Mouse (Mus musculus): Measurements from ENCODE around the gene Bmi1. TPM values are rescaled to one million over a fixed set of nuclear protein-coding genes. Genes with fewer than 3 reads are reported as not detected.

The Bmi1 gene
- polyA plus RNA-seq, 1 experiment = 9.0 TPM

DNA sequence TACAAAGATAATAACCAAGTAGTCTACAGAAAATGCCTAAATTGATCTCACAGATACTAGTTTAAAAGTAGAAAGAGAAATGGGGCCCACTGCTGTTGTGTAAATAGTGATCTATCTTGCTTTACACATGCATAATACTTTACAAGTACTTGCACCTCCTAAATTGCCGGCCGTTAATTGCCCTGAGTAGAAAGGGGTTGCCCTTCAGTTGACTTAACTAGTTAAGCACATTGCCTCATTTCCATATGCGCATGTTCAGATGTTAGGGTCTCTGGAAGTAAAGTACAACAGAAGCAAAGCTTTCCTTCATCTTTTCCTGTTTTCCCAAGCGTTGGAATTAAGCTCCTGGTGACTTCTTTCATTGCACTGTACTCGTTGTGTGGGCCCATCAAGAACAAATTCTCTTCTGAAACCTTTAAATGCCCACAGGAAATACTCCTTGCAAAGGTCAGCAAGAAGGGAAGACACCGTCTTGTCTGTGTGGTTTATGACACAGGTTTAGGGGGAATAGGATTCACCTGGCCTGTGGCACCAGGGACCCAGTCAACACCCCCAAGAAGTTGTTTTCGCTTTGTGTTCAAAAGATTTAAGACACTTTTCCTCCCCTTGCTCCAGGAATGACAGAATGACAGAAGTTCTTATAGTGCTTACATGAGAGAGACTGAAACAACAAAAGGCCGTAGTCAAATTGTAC lies 10.2 kb downstream of the Bmi1 start:
- Histone ChIP-seq H3K27ac (ENCODE audit: insufficient read depth, low read length) (no peak overlapping the region), H3K4me1 (ENCODE audit: control insufficient read depth, insufficient read depth, insufficient read length) (peaks cover 21% of the 10 kb centered on the region), H3K36me3 (ENCODE audit: control insufficient read depth, insufficient read depth, low read length) (peaks cover 4% of the 10 kb centered on the region), H3K27me3 (ENCODE audit: control insufficient read depth, insufficient read depth, low read length) (peaks cover 24% of the 10 kb centered on the region), H3K4me3 (ENCODE audit: extremely low read depth, insufficient read depth, insufficient read length) (no peak overlapping the region)
- TF ChIP-seq POLR2A (IDR thresholded peaks at IDR 0.05; ENCODE audit: low read depth, low read length) (no peak), CTCF (IDR thresholded peaks at IDR 0.05; ENCODE audit: extremely low read depth, insufficient read depth, insufficient read length, insufficient replicate concordance) (no peak)
- 91% methylated on average over 8 of the region's 8 CpGs for WGBS
- no peak for DNase-seq (ENCODE audit: low read depth in 1 of 2, low spot score in 2 of 2)

- 20% methylated on average over 9 of the region's 9 CpGs for WGBS
- H3K36me3 ChIP-seq (ENCODE audit: control insufficient read depth, insufficient read depth, low read length) = peaks cover 4% of the 10 kb centered on the region
- peaks cover 25% of the 10 kb centered on the region for H3K27me3 ChIP-seq (ENCODE audit: control insufficient read depth, insufficient read depth, low read length)
- no peak overlapping the region for H3K4me3 ChIP-seq (ENCODE audit: extremely low read depth, insufficient read depth, insufficient read length)
- TF ChIP-seq POLR2A (IDR thresholded peaks at IDR 0.05; ENCODE audit: low read depth, low read length) (no peak), CTCF (IDR thresholded peaks at IDR 0.05; ENCODE audit: extremely low read depth, insufficient read depth, insufficient read length, insufficient replicate concordance) (no peak)
- H3K27ac ChIP-seq (ENCODE audit: insufficient read depth, low read length) = no peak overlapping the region
- peaks cover 21% of the 10 kb centered on the region for H3K4me1 ChIP-seq (ENCODE audit: control insufficient read depth, insufficient read depth, insufficient read length)
- no peak for DNase-seq (ENCODE audit: low read depth in 1 of 2, low spot score in 2 of 2)
These were observed 10.9 kb downstream of the Bmi1 start for GRCm38 (mm10) chr2:18687671-18688170.

GRCm38 (mm10) chr2:18688286-18688685 lies 11.5 kb downstream of the Bmi1 start:
- TF ChIP-seq CTCF (IDR thresholded peaks at IDR 0.05; ENCODE audit: extremely low read depth, insufficient read depth, insufficient read length, insufficient replicate concordance) (no peak), POLR2A (IDR thresholded peaks at IDR 0.05; ENCODE audit: low read depth, low read length) (no peak)
- Histone ChIP-seq H3K4me1 (ENCODE audit: control insufficient read depth, insufficient read depth, insufficient read length) (peaks cover 21% of the 10 kb centered on the region), H3K4me3 (ENCODE audit: extremely low read depth, insufficient read depth, insufficient read length) (peak overlapping the region; percentile 32; the same call in 1 of the 2 replicates), H3K36me3 (ENCODE audit: control insufficient read depth, insufficient read depth, low read length) (peaks cover 4% of the 10 kb centered on the region), H3K27ac (ENCODE audit: insufficient read depth, low read length) (no peak overlapping the region), H3K27me3 (ENCODE audit: control insufficient read depth, insufficient read depth, low read length) (peaks cover 25% of the 10 kb centered on the region)
- DNase-seq (ENCODE audit: low read depth in 1 of 2, low spot score in 2 of 2) = no peak
- WGBS = 45% methylated on average over 6 of the region's 6 CpGs

GRCm38 (mm10) chr2:18688708-18689063 lies 11.9 kb downstream of the Bmi1 start:
- peak overlapping the region; percentile 52; the same call in 1 of the 2 replicates for H3K4me3 ChIP-seq (ENCODE audit: extremely low read depth, insufficient read depth, insufficient read length)
- TF ChIP-seq CTCF (IDR thresholded peaks at IDR 0.05; ENCODE audit: extremely low read depth, insufficient read depth, insufficient read length, insufficient replicate concordance) (no peak), POLR2A (IDR thresholded peaks at IDR 0.05; ENCODE audit: low read depth, low read length) (no peak)
- peak in 1 of 2 experiments; percentile 66 for DNase-seq (ENCODE audit: low read depth in 1 of 2, low spot score in 2 of 2)
- peaks cover 25% of the 10 kb centered on the region for H3K27me3 ChIP-seq (ENCODE audit: control insufficient read depth, insufficient read depth, low read length)
- H3K36me3 ChIP-seq (ENCODE audit: control insufficient read depth, insufficient read depth, low read length) = peaks cover 4% of the 10 kb centered on the region
- 2% methylated on average over 43 of the region's 45 CpGs for WGBS
- H3K27ac ChIP-seq (ENCODE audit: insufficient read depth, low read length) = no peak overlapping the region
- H3K4me1 ChIP-seq (ENCODE audit: control insufficient read depth, insufficient read depth, insufficient read length) = peaks cover 21% of the 10 kb centered on the region

GRCm38 (mm10) chr2:18689064-18689921 lies 12.5 kb downstream of the Bmi1 start:
- H3K27ac ChIP-seq (ENCODE audit: insufficient read depth, low read length) = no peak overlapping the region
- DNase-seq (ENCODE audit: low read depth in 1 of 2, low spot score in 2 of 2) = peak in 1 of 2 experiments; percentile 50
- peaks cover 25% of the 10 kb centered on the region for H3K27me3 ChIP-seq (ENCODE audit: control insufficient read depth, insufficient read depth, low read length)
- no peak for TF ChIP-seq CTCF (IDR thresholded peaks at IDR 0.05; ENCODE audit: extremely low read depth, insufficient read depth, insufficient read length, insufficient replicate concordance)
- no peak for TF ChIP-seq POLR2A (IDR thresholded peaks at IDR 0.05; ENCODE audit: low read depth, low read length)
- H3K36me3 ChIP-seq (ENCODE audit: control insufficient read depth, insufficient read depth, low read length) = no peaks in the 10 kb centered on the region
- H3K4me1 ChIP-seq (ENCODE audit: control insufficient read depth, insufficient read depth, insufficient read length) = peaks cover 21% of the 10 kb centered on the region
- H3K4me3 ChIP-seq (ENCODE audit: extremely low read depth, insufficient read depth, insufficient read length) = peak overlapping the region; percentile 52
- WGBS = 2% methylated on average over 51 of the region's 51 CpGs

GRCm38 (mm10) chr2:18690055-18690691 lies 13.4 kb downstream of the Bmi1 start:
- Histone ChIP-seq H3K27ac (ENCODE audit: insufficient read depth, low read length) (no peak overlapping the region), H3K4me3 (ENCODE audit: extremely low read depth, insufficient read depth, insufficient read length) (peak overlapping the region; percentile 55), H3K4me1 (ENCODE audit: control insufficient read depth, insufficient read depth, insufficient read length) (peaks cover 21% of the 10 kb centered on the region), H3K27me3 (ENCODE audit: control insufficient read depth, insufficient read depth, low read length) (peaks cover 30% of the 10 kb centered on the region), H3K36me3 (ENCODE audit: control insufficient read depth, insufficient read depth, low read length) (no peaks in the 10 kb centered on the region)
- peak in 1 of 2 experiments; percentile 19 for DNase-seq (ENCODE audit: low read depth in 1 of 2, low spot score in 2 of 2)
- no peak for TF ChIP-seq POLR2A (IDR thresholded peaks at IDR 0.05; ENCODE audit: low read depth, low read length)
- TF ChIP-seq CTCF (IDR thresholded peaks at IDR 0.05; ENCODE audit: extremely low read depth, insufficient read depth, insufficient read length, insufficient replicate concordance) = no peak
- WGBS = 1% methylated on average over 57 of the region's 58 CpGs

All from spleen, adult 2 months (tissue).